Mouse (Mus musculus) forebrain, embryonic 14.5 days (tissue): ENCODE measurements at regions not wholly inside any gene's neighbourhood (a gene's known extent, or its start where the extent isn't known, plus 50 kb on each side); places are given as distances from the start of the nearest gene placed in this dataset.
A peak's percentile ranks its signal among the peaks of the same experiment; 100 is the strongest.

Source experiments
- ATAC-seq: fragments of 200-750 bp; cut with Nextera tagmentation; 2 replicates; pipeline ENCODE4 v1.8.0; 2017; ENCODE audit warnings: mild to moderate bottlenecking, moderate library complexity
- DNase-seq: peaks from one replicate; pipeline ENCODE4 v3.0.0-alpha.2; 2015; ENCODE audit warnings: low spot score
- H3K27ac ChIP-seq: fragments of 300-500 bp; sonication (generic); 2 replicates; pipeline ENCODE4 v1.5.1; 2014; ENCODE audit warnings: low read depth, mild to moderate bottlenecking, control low read depth, low read length, moderate library complexity
- H3K27me3 ChIP-seq: fragments of 300-500 bp; sonication (generic); replicated peaks from 2 replicates; pipeline ENCODE4 v1.6.1; 2014; ENCODE audit warnings: low read length, control low read depth, mixed read lengths; ENCODE audit not compliant: control insufficient read depth, insufficient read depth
- H3K36me3 ChIP-seq: fragments of 300-500 bp; sonication (generic); 2 replicates; pipeline ENCODE4 v1.6.1; 2014; ENCODE audit warnings: low read length, control low read depth; ENCODE audit not compliant: control insufficient read depth, insufficient read depth
- H3K4me1 ChIP-seq: fragments of 300-500 bp; sonication (generic); 2 replicates; pipeline ENCODE4 v1.6.1; 2014; ENCODE audit warnings: antibody characterized with exemption, low read length, control low read depth; ENCODE audit not compliant: control insufficient read depth, insufficient read depth
- H3K4me2 ChIP-seq: fragments of 300-500 bp; sonication (generic); 2 replicates; pipeline ENCODE4 v1.6.1; 2014; ENCODE audit warnings: mild to moderate bottlenecking, control low read depth, low read length
- H3K4me3 ChIP-seq: fragments of 300-500 bp; sonication (generic); 2 replicates; pipeline ENCODE4 v1.5.1; 2014; ENCODE audit warnings: low read depth, low read length, control low read depth
- H3K9ac ChIP-seq: fragments of 300-500 bp; sonication (generic); 2 replicates; pipeline ENCODE4 v1.6.1; 2014; ENCODE audit warnings: mild to moderate bottlenecking, low read length, control low read depth, moderate library complexity
- H3K9me3 ChIP-seq: fragments of 300-500 bp; sonication (generic); replicated peaks from 2 replicates; pipeline ENCODE4 v1.6.1; 2016; ENCODE audit warnings: low read length, control low read depth, mixed read lengths; ENCODE audit not compliant: control insufficient read depth
- WGBS: fragments of 180-500 bp; shearing (Covaris S2); extraction: QIAGEN DNeasy Blood & Tissue Kit; methylation state at CpG from one replicate; pipeline ENCODE4 v1.1.7; 2014; 5-methylcytosine and 5-hydroxymethylcytosine counted together

DNA sequence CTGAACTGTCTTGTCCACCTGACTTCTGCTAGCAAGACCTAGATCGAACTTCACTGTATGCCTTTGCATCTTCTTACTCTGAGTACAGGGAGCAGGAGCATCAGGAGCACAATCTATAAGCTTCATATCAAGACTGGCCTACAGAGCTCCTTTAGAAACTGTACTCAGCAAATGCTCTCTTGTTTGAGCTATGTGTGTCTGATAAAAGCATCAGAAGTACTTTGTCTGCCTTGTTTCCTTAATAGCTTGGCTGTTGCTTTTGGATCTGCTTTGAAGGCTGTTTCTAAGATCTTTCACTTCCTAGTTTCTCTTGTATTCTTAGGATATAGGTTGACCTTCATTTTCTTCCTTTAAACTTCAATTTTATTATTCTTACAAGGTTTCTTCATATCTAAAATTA is 175.3 kb upstream of the Cypt12 start:
- no peak overlapping the region for H3K4me3 ChIP-seq
- H3K36me3 ChIP-seq = no peaks in the 10 kb centered on the region
- DNase-seq (no peak), ATAC-seq (no peak)
- 93% methylated on average over 1 of the region's 1 CpGs for WGBS
- H3K27me3 ChIP-seq = no peaks in the 10 kb centered on the region
- H3K27ac ChIP-seq = no peak overlapping the region
- H3K4me1 ChIP-seq = no peaks in the 10 kb centered on the region
- H3K9me3 ChIP-seq = no peaks in the 10 kb centered on the region
- H3K9ac ChIP-seq = no peak overlapping the region
- no peak overlapping the region for H3K4me2 ChIP-seq

DNA sequence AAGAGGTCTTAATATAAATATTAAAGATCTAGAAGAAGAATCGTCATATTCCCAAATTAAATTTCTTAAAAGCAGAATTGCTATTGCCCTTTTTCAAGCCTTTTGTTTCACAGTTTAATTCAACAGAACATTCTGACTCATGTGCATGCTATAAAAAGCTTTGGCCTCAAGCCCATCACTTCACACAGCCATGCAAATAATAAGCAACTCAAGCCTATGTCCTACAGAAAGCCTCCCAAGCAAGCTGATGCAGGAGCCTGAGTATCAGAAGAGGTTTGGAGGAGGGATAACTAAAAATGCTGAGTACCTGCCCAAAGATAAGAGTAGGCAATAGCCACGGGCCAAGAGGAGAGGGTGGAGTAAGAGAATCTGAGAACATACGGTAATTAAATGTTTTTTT is 169.1 kb upstream of the Cypt12 start:
- no peaks in the 10 kb centered on the region for H3K27me3 ChIP-seq
- no peak overlapping the region for H3K27ac ChIP-seq
- H3K9ac ChIP-seq = no peak overlapping the region
- DNase-seq (no peak), ATAC-seq (no peak)
- H3K9me3 ChIP-seq = no peaks in the 10 kb centered on the region
- WGBS = 84% methylated on average over 3 of the region's 3 CpGs
- no peak overlapping the region for H3K4me2 ChIP-seq
- H3K4me1 ChIP-seq = no peaks in the 10 kb centered on the region
- H3K4me3 ChIP-seq = no peak overlapping the region
- no peaks in the 10 kb centered on the region for H3K36me3 ChIP-seq

DNA sequence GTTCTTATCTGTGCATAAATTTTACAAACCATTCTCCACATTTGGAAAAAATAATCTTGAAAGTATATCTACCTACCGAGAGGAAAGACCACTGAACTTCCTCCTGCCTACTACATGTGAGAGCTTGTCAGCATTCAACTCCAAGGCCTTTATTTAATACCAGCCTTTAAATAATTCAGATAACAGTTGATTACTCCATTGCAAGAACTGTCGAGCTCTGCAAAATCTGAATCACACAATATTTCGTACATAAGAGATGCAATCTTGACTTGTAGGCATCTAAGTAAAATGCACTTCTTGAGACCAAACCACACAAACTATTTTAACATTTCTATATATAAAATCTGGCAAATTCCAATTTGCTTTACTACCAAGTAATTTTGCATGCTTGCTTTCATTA is 164.1 kb upstream of the Cypt12 start:
- Histone ChIP-seq H3K9me3 (no peaks in the 10 kb centered on the region), H3K4me1 (peaks cover 36% of the 10 kb centered on the region), H3K4me3 (no peak overlapping the region), H3K27ac (0 out of 2 replicates have a peak overlapping the region, but pooled peaks have one; percentile 52), H3K27me3 (no peaks in the 10 kb centered on the region), H3K9ac (peak overlapping the region; percentile 48; the same call in 1 of the 2 replicates), H3K4me2 (peak overlapping the region; percentile 37), H3K36me3 (no peaks in the 10 kb centered on the region)
- 54% methylated on average over 3 of the region's 3 CpGs for WGBS
- no peak for ATAC-seq
- DNase-seq = no peak

DNA sequence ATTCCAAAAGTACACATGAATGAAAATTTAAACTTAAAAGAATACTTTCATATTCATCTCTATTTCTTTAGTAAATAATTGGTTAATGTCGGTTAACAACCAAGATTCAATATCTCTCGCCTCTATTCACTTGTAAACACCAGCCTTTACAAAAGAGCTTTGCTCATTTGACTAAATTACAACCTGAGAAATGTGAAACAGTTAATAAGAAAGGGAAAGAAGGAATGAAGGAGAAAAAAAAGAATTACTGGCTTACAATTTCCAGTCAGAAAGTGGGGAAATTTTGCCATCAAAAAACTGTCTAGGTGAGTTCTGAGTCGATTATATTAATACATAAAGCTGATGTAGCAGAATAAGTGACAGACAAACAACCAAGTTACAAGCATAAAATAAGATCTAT is 163.6 kb upstream of the Cypt12 start:
- DNase-seq (no peak), ATAC-seq (no peak)
- H3K4me1 ChIP-seq = peaks cover 36% of the 10 kb centered on the region
- H3K9ac ChIP-seq = peak overlapping the region; percentile 32; the same call in 1 of the 2 replicates
- no peaks in the 10 kb centered on the region for H3K9me3 ChIP-seq
- peak overlapping the region; percentile 45 for H3K4me3 ChIP-seq
- WGBS = 23% methylated on average over 3 of the region's 3 CpGs
- peak overlapping the region; percentile 99; the same call in 1 of the 2 replicates for H3K27ac ChIP-seq
- peak overlapping the region; percentile 98 for H3K4me2 ChIP-seq
- no peaks in the 10 kb centered on the region for H3K27me3 ChIP-seq
- H3K36me3 ChIP-seq = no peaks in the 10 kb centered on the region

DNA sequence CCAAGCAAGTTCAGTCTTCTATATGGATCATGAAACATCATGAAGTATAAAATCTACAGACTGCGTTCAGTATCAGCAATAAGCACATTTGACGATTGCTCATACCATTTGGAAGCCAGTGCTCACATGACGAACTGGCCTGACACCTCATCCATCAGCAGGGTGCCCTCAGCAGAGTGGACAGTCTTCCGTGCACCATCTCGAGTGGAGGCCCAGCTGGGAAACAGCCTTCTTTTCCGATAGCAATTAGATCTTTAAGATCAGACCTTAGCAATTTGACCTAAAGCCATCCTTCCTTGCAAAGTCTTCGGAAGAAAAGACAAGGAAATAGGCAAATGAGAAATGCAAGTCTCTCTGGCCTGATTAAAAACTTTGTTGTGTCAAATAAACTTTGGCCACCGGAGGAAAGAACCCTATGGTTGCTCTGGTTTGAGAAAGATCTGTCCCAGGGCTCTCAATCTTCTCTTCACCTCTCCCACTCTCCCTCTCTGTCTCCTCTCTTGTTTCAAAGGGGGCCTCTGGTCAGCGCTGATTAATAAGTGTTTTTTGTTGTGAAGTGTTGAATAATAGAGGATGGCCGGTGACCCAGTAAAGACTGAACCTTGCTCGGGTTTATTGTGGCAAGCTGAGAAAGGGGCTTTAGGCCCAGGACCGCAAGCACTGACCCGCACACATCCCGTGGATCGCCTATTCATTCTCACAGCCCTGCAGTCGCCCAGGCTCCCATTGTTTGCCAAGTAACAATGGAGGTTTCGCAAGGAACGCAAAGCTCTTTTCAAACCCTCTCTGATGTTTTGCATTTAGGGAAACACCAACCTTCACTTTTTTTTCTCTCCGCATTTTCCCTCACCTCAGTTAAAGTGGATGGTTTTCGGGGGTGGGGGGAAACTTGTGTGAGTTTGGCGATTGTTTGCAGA is 162.8 kb upstream of the Cypt12 start:
- Histone ChIP-seq H3K27me3 (no peaks in the 10 kb centered on the region), H3K27ac (peak overlapping the region; percentile 99), H3K4me3 (peak overlapping the region; percentile 45), H3K9ac (peak overlapping the region; percentile 99), H3K9me3 (no peaks in the 10 kb centered on the region), H3K4me1 (peaks cover 36% of the 10 kb centered on the region), H3K36me3 (no peaks in the 10 kb centered on the region), H3K4me2 (peak overlapping the region; percentile 98)
- DNase-seq (no peak), ATAC-seq (0 out of 2 replicates have a peak, but pooled peaks have one; percentile 10)
- WGBS = 6% methylated on average over 21 of the region's 21 CpGs

DNA sequence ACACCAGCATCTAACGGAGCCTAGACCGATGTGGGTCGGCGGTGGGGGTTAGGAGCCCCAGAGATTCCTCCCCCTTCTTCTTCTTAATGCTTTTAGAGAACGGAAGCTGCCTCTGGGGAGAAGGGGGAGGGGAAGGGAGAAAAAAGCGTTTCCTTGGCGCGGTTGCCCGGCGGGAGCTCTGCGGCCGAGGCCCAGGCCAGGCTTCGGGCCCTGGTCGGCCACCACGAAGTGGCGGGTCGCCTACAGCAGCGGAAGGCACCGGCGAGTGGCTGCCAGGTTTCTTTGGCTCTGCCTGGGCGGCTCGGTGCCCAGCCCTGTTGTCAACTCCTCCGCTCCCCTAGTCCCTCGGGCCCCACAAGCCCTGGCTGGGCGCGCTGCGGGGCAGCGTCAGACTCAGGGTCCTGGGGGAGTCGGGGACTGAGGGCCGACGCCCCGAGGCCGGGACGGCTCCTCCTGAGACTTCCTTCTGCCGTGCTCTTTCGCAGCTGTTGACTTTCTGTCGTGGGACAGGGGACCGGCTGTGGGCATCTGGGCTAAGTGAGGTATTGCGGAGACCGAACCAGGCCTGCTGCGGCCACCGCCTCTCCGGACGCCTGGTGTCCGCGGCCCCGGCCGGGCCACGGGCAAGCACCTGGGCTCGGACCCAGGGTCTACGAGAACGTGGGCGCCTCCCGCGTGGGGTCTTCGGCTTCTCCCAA is 162.0 kb upstream of the Cypt12 start:
- Histone ChIP-seq H3K27ac (peak overlapping the region; percentile 99), H3K9ac (peak overlapping the region; percentile 99), H3K4me3 (peak overlapping the region; percentile 45), H3K27me3 (no peaks in the 10 kb centered on the region), H3K4me1 (peaks cover 36% of the 10 kb centered on the region), H3K36me3 (no peaks in the 10 kb centered on the region), H3K9me3 (no peaks in the 10 kb centered on the region), H3K4me2 (peak overlapping the region; percentile 98)
- under 1% methylated on average over 53 of the region's 56 CpGs for WGBS
- peak; percentile 38 for ATAC-seq
- no peak for DNase-seq

DNA sequence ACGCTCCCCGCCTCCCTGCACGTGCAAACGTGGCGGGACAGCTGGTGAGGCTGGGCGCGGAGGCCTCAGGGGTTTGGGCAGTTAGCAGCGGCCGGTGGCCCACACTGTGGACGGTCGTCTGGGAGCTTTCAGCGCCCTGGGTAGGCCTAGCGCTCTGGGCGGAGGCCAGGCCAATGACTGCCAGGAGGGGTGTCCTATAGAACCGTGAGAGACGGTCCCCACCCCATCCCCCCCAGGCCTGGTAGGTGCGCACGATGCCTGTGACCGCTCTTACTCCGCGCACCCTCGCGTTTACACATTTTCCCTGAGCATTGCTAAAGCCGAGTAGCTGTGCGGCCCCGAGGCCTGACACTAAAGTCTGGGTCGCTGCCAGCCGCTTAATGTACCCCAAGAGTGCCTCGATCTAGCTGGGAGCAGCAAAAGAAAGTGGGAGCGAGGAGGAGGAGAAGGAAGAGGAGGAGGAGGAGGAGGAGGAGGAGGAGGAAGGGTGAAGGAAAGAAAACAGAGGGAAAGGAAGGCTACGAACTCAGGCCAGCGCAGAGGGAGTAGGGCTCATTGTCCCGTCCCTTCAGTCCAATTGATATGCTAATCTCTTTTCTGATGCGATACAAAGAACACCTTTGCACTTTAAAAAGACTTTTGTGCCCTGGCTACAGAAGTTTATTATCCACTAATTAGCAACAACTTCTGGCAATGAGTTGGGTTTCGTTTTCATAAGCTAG is 161.3 kb upstream of the Cypt12 start:
- Histone ChIP-seq H3K27ac (peak overlapping the region; percentile 99), H3K4me1 (peaks cover 36% of the 10 kb centered on the region), H3K9ac (peak overlapping the region; percentile 99), H3K4me3 (peak overlapping the region; percentile 45), H3K36me3 (no peaks in the 10 kb centered on the region), H3K27me3 (no peaks in the 10 kb centered on the region), H3K4me2 (peak overlapping the region; percentile 98), H3K9me3 (no peaks in the 10 kb centered on the region)
- 1% methylated on average over 28 of the region's 35 CpGs for WGBS
- DNase-seq (no peak), ATAC-seq (peak; percentile 36)

DNA sequence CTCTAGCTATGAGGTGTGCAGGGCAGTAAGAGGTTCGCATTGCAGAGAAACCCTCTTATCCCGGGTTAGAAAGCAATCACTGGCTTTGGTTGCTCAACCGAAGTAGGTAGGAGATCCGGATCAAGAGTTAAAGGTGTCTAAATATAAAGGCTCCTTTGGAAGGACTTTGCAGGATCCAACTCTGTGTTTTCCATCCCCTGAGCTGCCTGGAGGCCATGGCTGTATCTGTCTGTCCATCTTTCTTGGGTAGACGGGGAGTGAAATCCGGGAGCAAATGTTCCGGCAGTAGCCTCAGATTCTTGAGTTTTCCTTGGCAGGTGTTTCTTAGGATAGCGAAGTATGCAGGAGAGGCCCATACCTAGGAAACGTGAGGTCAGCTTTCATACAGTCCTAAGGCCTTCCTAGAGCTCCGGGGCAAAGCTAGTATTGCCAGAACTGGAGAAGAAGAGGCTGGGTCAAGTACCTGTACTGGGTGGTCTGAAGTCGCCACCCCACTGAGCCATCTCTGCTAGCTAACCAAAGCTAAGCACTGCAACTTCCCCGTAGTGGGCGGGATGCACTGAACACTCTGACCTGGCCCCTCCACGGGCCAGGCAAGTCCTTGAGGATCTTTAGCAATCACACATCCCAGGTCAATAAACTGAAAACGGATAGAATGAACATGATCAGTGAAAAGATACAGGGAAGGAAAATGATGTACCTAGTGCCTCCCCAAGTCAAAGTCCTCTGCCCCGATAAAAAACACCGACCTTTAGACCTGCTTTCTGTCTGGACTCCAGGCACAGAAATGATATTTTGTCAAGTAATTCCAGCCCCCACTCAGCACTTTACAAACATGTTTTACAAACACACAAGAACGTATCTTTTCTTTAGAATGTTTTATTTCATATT is 160.5 kb upstream of the Cypt12 start:
- H3K9ac ChIP-seq = peak overlapping the region; percentile 99
- H3K27ac ChIP-seq = peak overlapping the region; percentile 99
- H3K27me3 ChIP-seq = no peaks in the 10 kb centered on the region
- WGBS = 14% methylated on average over 18 of the region's 18 CpGs
- H3K4me2 ChIP-seq = peak overlapping the region; percentile 98
- DNase-seq (no peak), ATAC-seq (no peak)
- H3K9me3 ChIP-seq = no peaks in the 10 kb centered on the region
- peaks cover 36% of the 10 kb centered on the region for H3K4me1 ChIP-seq
- peak overlapping the region; percentile 71 for H3K4me3 ChIP-seq
- H3K36me3 ChIP-seq = no peaks in the 10 kb centered on the region
